Mouse (Mus musculus) intestine, embryonic 15.5 days (tissue): ENCODE measurements at regions not wholly inside any gene's neighbourhood (a gene's known extent, or its start where the extent isn't known, plus 50 kb on each side); places are given as distances from the start of the nearest gene placed in this dataset.

Experiments
- ATAC-seq: fragments of 200-750 bp; cut with Nextera tagmentation; 2 replicates; pipeline ENCODE4 v1.8.0; 2017; ENCODE audit warnings: moderate TSS enrichment, moderate library complexity
- H3K27ac ChIP-seq: fragments of 300-500 bp; sonication (generic); 2 replicates; pipeline ENCODE4 v1.5.1; 2015; ENCODE audit warnings: mild to moderate bottlenecking, inconsistent platforms
- H3K27me3 ChIP-seq: fragments of 300-500 bp; sonication (generic); replicated peaks from 2 replicates; pipeline ENCODE4 v1.6.1; 2015; ENCODE audit warnings: inconsistent platforms
- H3K36me3 ChIP-seq: fragments of 300-500 bp; sonication (generic); 2 replicates; pipeline ENCODE4 v1.6.1; 2015; ENCODE audit warnings: inconsistent platforms
- H3K4me1 ChIP-seq: fragments of 300-500 bp; sonication (generic); replicated peaks from 2 replicates; pipeline ENCODE4 v1.6.1; 2015; ENCODE audit warnings: inconsistent platforms
- H3K4me2 ChIP-seq: fragments of 300-500 bp; sonication (generic); replicated peaks from 2 replicates; pipeline ENCODE4 v1.6.1; 2015; ENCODE audit warnings: mild to moderate bottlenecking, inconsistent platforms
- H3K4me3 ChIP-seq: fragments of 300-500 bp; sonication (generic); replicated peaks from 2 replicates; pipeline ENCODE4 v1.5.1; 2015; ENCODE audit warnings: inconsistent platforms
- H3K9ac ChIP-seq: fragments of 300-500 bp; sonication (generic); 2 replicates; pipeline ENCODE4 v1.6.1; 2015; ENCODE audit warnings: inconsistent platforms
- H3K9me3 ChIP-seq: fragments of 300-500 bp; sonication (generic); 2 replicates; pipeline ENCODE4 v1.6.1; 2016; ENCODE audit warnings: inconsistent platforms
- WGBS: fragments of 180-500 bp; shearing (Covaris S2); methylation state at CpG from one replicate; pipeline ENCODE4 v1.1.7; 2015; 5-methylcytosine and 5-hydroxymethylcytosine counted together

GRCm38 (mm10) chr8:127890729-127891128, 467.7 kb upstream of the Nrp1 start:
- Histone ChIP-seq H3K27ac (no peak overlapping the region), H3K9ac (no peak overlapping the region), H3K4me3 (no peak overlapping the region), H3K4me2 (no peak overlapping the region), H3K36me3 (no peaks in the 10 kb centered on the region), H3K9me3 (no peaks in the 10 kb centered on the region), H3K27me3 (no peaks in the 10 kb centered on the region), H3K4me1 (no peaks in the 10 kb centered on the region)
- no peak for ATAC-seq
- 62% methylated on average over 6 of the region's 6 CpGs for WGBS

- no peak overlapping the region for H3K4me3 ChIP-seq
- no peaks in the 10 kb centered on the region for H3K36me3 ChIP-seq
- ATAC-seq: no peak
- H3K27ac ChIP-seq: no peak overlapping the region
- no peaks in the 10 kb centered on the region for H3K4me1 ChIP-seq
- no peaks in the 10 kb centered on the region for H3K27me3 ChIP-seq
- H3K4me2 ChIP-seq: no peak overlapping the region
- H3K9ac ChIP-seq: no peak overlapping the region
- no peaks in the 10 kb centered on the region for H3K9me3 ChIP-seq
These were observed 464.1 kb upstream of the Nrp1 start for GRCm38 (mm10) chr8:127894284-127894683.

- Histone ChIP-seq H3K27ac (no peak overlapping the region), H3K36me3 (no peaks in the 10 kb centered on the region), H3K9ac (no peak overlapping the region), H3K9me3 (no peaks in the 10 kb centered on the region), H3K4me3 (no peak overlapping the region), H3K27me3 (no peaks in the 10 kb centered on the region), H3K4me2 (no peak overlapping the region), H3K4me1 (no peaks in the 10 kb centered on the region)
- WGBS: 80% methylated on average over 5 of the region's 5 CpGs
- no peak for ATAC-seq
These were observed 450.0 kb upstream of the Nrp1 start for GRCm38 (mm10) chr8:127908436-127908835.

- 59% methylated on average over 2 of the region's 2 CpGs for WGBS
- Histone ChIP-seq H3K4me3 (no peak overlapping the region), H3K27ac (no peak overlapping the region), H3K4me1 (no peaks in the 10 kb centered on the region; the same call in 1 of the 2 replicates), H3K36me3 (no peaks in the 10 kb centered on the region), H3K4me2 (no peak overlapping the region), H3K27me3 (no peaks in the 10 kb centered on the region), H3K9ac (no peak overlapping the region), H3K9me3 (no peaks in the 10 kb centered on the region)
- ATAC-seq: no peak
These were observed 448.8 kb upstream of the Nrp1 start for GRCm38 (mm10) chr8:127909580-127909979.

GRCm38 (mm10) chr8:127914086-127914485, 444.3 kb upstream of the Nrp1 start:
- Histone ChIP-seq H3K4me2 (no peak overlapping the region), H3K9ac (no peak overlapping the region), H3K27ac (no peak overlapping the region), H3K27me3 (no peaks in the 10 kb centered on the region), H3K36me3 (no peaks in the 10 kb centered on the region), H3K4me1 (no peaks in the 10 kb centered on the region; the same call in 1 of the 2 replicates), H3K9me3 (no peaks in the 10 kb centered on the region), H3K4me3 (no peak overlapping the region)
- no peak for ATAC-seq
- WGBS: 45% methylated on average over 3 of the region's 3 CpGs

- no peak for ATAC-seq
- no peak overlapping the region for H3K9ac ChIP-seq
- H3K27me3 ChIP-seq: no peaks in the 10 kb centered on the region
- no peak overlapping the region for H3K27ac ChIP-seq
- H3K4me3 ChIP-seq: no peak overlapping the region
- 42% methylated on average over 2 of the region's 2 CpGs for WGBS
- no peak overlapping the region for H3K4me2 ChIP-seq
- H3K4me1 ChIP-seq: no peaks in the 10 kb centered on the region; the same call in 1 of the 2 replicates
- no peaks in the 10 kb centered on the region for H3K36me3 ChIP-seq
- H3K9me3 ChIP-seq: no peaks in the 10 kb centered on the region
These were observed 443.5 kb upstream of the Nrp1 start for GRCm38 (mm10) chr8:127914914-127915313.

- 26% methylated on average over 2 of the region's 2 CpGs for WGBS
- Histone ChIP-seq H3K4me1 (no peaks in the 10 kb centered on the region; the same call in 1 of the 2 replicates), H3K4me2 (no peak overlapping the region), H3K9me3 (no peaks in the 10 kb centered on the region), H3K4me3 (no peak overlapping the region), H3K36me3 (no peaks in the 10 kb centered on the region), H3K27me3 (no peaks in the 10 kb centered on the region), H3K9ac (no peak overlapping the region), H3K27ac (no peak overlapping the region)
- ATAC-seq: no peak
These were observed 442.8 kb upstream of the Nrp1 start for GRCm38 (mm10) chr8:127915591-127916028.

GRCm38 (mm10) chr8:127921925-127922324, 436.5 kb upstream of the Nrp1 start:
- Histone ChIP-seq H3K36me3 (no peaks in the 10 kb centered on the region), H3K9me3 (no peaks in the 10 kb centered on the region), H3K4me2 (no peak overlapping the region), H3K4me1 (no peaks in the 10 kb centered on the region), H3K9ac (no peak overlapping the region), H3K27ac (no peak overlapping the region), H3K27me3 (no peaks in the 10 kb centered on the region), H3K4me3 (no peak overlapping the region)
- 81% methylated on average over 1 of the region's 1 CpGs for WGBS
- no peak for ATAC-seq

GRCm38 (mm10) chr8:127923321-127923720, 435.1 kb upstream of the Nrp1 start:
- no peaks in the 10 kb centered on the region for H3K9me3 ChIP-seq
- no peaks in the 10 kb centered on the region for H3K27me3 ChIP-seq
- no peak overlapping the region for H3K9ac ChIP-seq
- H3K27ac ChIP-seq: no peak overlapping the region
- no peaks in the 10 kb centered on the region for H3K36me3 ChIP-seq
- H3K4me1 ChIP-seq: no peaks in the 10 kb centered on the region
- H3K4me2 ChIP-seq: no peak overlapping the region
- WGBS: 84% methylated on average over 4 of the region's 4 CpGs
- no peak for ATAC-seq
- H3K4me3 ChIP-seq: no peak overlapping the region

GRCm38 (mm10) chr8:127932276-127932675, 426.1 kb upstream of the Nrp1 start:
- Histone ChIP-seq H3K9ac (no peak overlapping the region), H3K9me3 (no peaks in the 10 kb centered on the region), H3K36me3 (no peaks in the 10 kb centered on the region), H3K27ac (no peak overlapping the region), H3K4me1 (no peaks in the 10 kb centered on the region), H3K27me3 (no peaks in the 10 kb centered on the region), H3K4me2 (no peak overlapping the region), H3K4me3 (no peak overlapping the region)
- ATAC-seq: no peak
- WGBS: 84% methylated on average over 1 of the region's 1 CpGs

GRCm38 (mm10) chr8:127936792-127937435, 421.5 kb upstream of the Nrp1 start:
- no peak for ATAC-seq
- Histone ChIP-seq H3K9ac (no peak overlapping the region), H3K4me3 (no peak overlapping the region), H3K36me3 (no peaks in the 10 kb centered on the region), H3K4me1 (no peaks in the 10 kb centered on the region), H3K27me3 (no peaks in the 10 kb centered on the region), H3K27ac (no peak overlapping the region), H3K9me3 (no peaks in the 10 kb centered on the region), H3K4me2 (no peak overlapping the region)
- WGBS: 86% methylated on average over 6 of the region's 6 CpGs

GRCm38 (mm10) chr8:127939284-127939985, 419.0 kb upstream of the Nrp1 start:
- H3K4me1 ChIP-seq: no peaks in the 10 kb centered on the region
- WGBS: 43% methylated on average over 7 of the region's 7 CpGs

GRCm38 (mm10) chr8:127939986-127940359, 418.4 kb upstream of the Nrp1 start:
- H3K4me2 ChIP-seq: no peak overlapping the region
- no peak overlapping the region for H3K4me3 ChIP-seq
- 46% methylated on average over 5 of the region's 5 CpGs for WGBS
- no peak for ATAC-seq
- H3K4me1 ChIP-seq: no peaks in the 10 kb centered on the region
- no peaks in the 10 kb centered on the region for H3K9me3 ChIP-seq
- H3K27ac ChIP-seq: no peak overlapping the region
- no peaks in the 10 kb centered on the region for H3K27me3 ChIP-seq
- no peaks in the 10 kb centered on the region for H3K36me3 ChIP-seq
- H3K9ac ChIP-seq: no peak overlapping the region

More at GRCm38 (mm10) chr8:127939284-127939985, 419.0 kb upstream of the Nrp1 start:
- Histone ChIP-seq H3K9me3 (no peaks in the 10 kb centered on the region), H3K9ac (no peak overlapping the region), H3K4me2 (no peak overlapping the region), H3K36me3 (no peaks in the 10 kb centered on the region), H3K4me3 (no peak overlapping the region), H3K27me3 (no peaks in the 10 kb centered on the region), H3K27ac (no peak overlapping the region)
- no peak for ATAC-seq
